Mouse (Mus musculus): ENCODE measurements around the gene Snph. TPM values are rescaled to one million over a fixed set of nuclear protein-coding genes. Genes with fewer than 3 reads are reported as not detected.

Snph gene
- total and polyA plus RNA-seq, 3 experiments, result not detected

GRCm38 (mm10) chr2:151636015-151636402 is 3.6 kb upstream of the Snph start:
- no peak overlapping the region for H3K4me3 ChIP-seq (ENCODE audit: control insufficient read depth in 1 of 2, insufficient read depth in 1 of 2, low read depth in 2 of 2, low read length in 2 of 2)
- DNase-seq (ENCODE audit: low read depth, low spot score), result no peak
- no peaks in the 10 kb centered on the region for H3K36me3 ChIP-seq (ENCODE audit: control insufficient read depth in 1 of 2, insufficient read depth in 2 of 2, low read length in 2 of 2)
- no peaks in the 10 kb centered on the region for H3K9me3 ChIP-seq (replicated peaks; ENCODE audit: insufficient read depth, low read length)
- TF ChIP-seq HCFC1 (IDR thresholded peaks at IDR 0.05; ENCODE audit: low read depth, low read length) (no peak), MAZ (IDR thresholded peaks at IDR 0.05; ENCODE audit: low read depth, low read length) (no peak), ZMIZ1 (IDR thresholded peaks at IDR 0.05; ENCODE audit: low read depth, low read length) (no peak), RAD21 (IDR thresholded peaks at IDR 0.05; ENCODE audit: low read depth, low read length) (no peak), E2F4 (IDR thresholded peaks at IDR 0.05; ENCODE audit: borderline replicate concordance, low read depth, low read length) (no peak), MAFK (IDR thresholded peaks at IDR 0.05; ENCODE audit: borderline replicate concordance, low read depth, low read length) (no peak), MYC (IDR thresholded peaks at IDR 0.05; ENCODE audit: low read depth, low read length) (no peak), KAT2A (conservative IDR thresholded peaks at IDR 0.05; ENCODE audit: low read depth, low read length) (no peak), TCF12 (IDR thresholded peaks at IDR 0.05; ENCODE audit: low read depth, low read length) (no peak), MEF2A (IDR thresholded peaks at IDR 0.05; ENCODE audit: extremely low read depth, insufficient replicate concordance, low read depth, low read length, poor library complexity, severe bottlenecking) (no peak), RCOR1 (IDR thresholded peaks at IDR 0.05; ENCODE audit: low read depth, low read length) (no peak), SIN3A (IDR thresholded peaks at IDR 0.05; ENCODE audit: low read length) (no peak), ZNF384 (IDR thresholded peaks at IDR 0.05; ENCODE audit: low read depth, low read length) (no peak), BHLHE40 (IDR thresholded peaks at IDR 0.05; ENCODE audit: borderline replicate concordance, low read depth, low read length) (no peak), NELFE (IDR thresholded peaks at IDR 0.05; ENCODE audit: low read depth, low read length) (no peak)
- H3K27ac ChIP-seq (ENCODE audit: control insufficient read depth, low read depth, low read length), result no peak overlapping the region
- no peak overlapping the region for H3K9ac ChIP-seq (ENCODE audit: control insufficient read depth, low read depth, low read length, poor library complexity, severe bottlenecking)
- no peaks in the 10 kb centered on the region for H3K4me1 ChIP-seq (ENCODE audit: control insufficient read depth in 1 of 2, insufficient read depth in 2 of 2, low read length in 2 of 2)
- H3K79me2 ChIP-seq (ENCODE audit: control insufficient read depth, insufficient read depth, low read length, poor library complexity), result no peaks in the 10 kb centered on the region
- H3K27me3 ChIP-seq (ENCODE audit: control insufficient read depth in 1 of 2, insufficient read depth in 2 of 2, low read length in 2 of 2), result peaks cover 2% of the 10 kb centered on the region in 2 experiments; a peak in 2 of 4 replicates

GRCm38 (mm10) chr2:151635362-151636014 is 3.1 kb upstream of the Snph start:
- Histone ChIP-seq H3K9ac (ENCODE audit: control insufficient read depth, low read depth, low read length, poor library complexity, severe bottlenecking) (no peak overlapping the region), H3K4me1 (ENCODE audit: control insufficient read depth in 1 of 2, insufficient read depth in 2 of 2, low read length in 2 of 2) (no peaks in the 10 kb centered on the region), H3K27ac (ENCODE audit: control insufficient read depth, low read depth, low read length) (no peak overlapping the region), H3K9me3 (replicated peaks; ENCODE audit: insufficient read depth, low read length) (no peaks in the 10 kb centered on the region), H3K4me3 (ENCODE audit: control insufficient read depth in 1 of 2, insufficient read depth in 1 of 2, low read depth in 2 of 2, low read length in 2 of 2) (no peak overlapping the region), H3K27me3 (ENCODE audit: control insufficient read depth in 1 of 2, insufficient read depth in 2 of 2, low read length in 2 of 2) (peaks cover 2% of the 10 kb centered on the region in 2 experiments; a peak in 2 of 4 replicates), H3K79me2 (ENCODE audit: control insufficient read depth, insufficient read depth, low read length, poor library complexity) (no peaks in the 10 kb centered on the region), H3K36me3 (ENCODE audit: control insufficient read depth in 1 of 2, insufficient read depth in 2 of 2, low read length in 2 of 2) (no peaks in the 10 kb centered on the region)
- no peak for DNase-seq (ENCODE audit: low read depth, low spot score)
- TF ChIP-seq KAT2A (conservative IDR thresholded peaks at IDR 0.05; ENCODE audit: low read depth, low read length) (no peak), MAFK (IDR thresholded peaks at IDR 0.05; ENCODE audit: borderline replicate concordance, low read depth, low read length) (no peak), USF2 (IDR thresholded peaks at IDR 0.05; ENCODE audit: borderline replicate concordance in 1 of 2, insufficient read depth in 1 of 2, low read depth in 1 of 2, low read length in 2 of 2) (no peak), POLR2AphosphoS2 (IDR thresholded peaks at IDR 0.05; ENCODE audit: low read length) (no peak)
